Mouse (Mus musculus) embryonic fibroblast, embryonic 13.5 days (primary cell): ENCODE measurements at regions not wholly inside any gene's neighbourhood (a gene's known extent, or its start where the extent isn't known, plus 50 kb on each side); places are given as distances from the start of the nearest gene placed in this dataset.

Experiments used
- H3K27ac ChIP-seq: 2 replicates; pipeline ENCODE4 v1.5.1; 2012; ENCODE audit warnings: low read length, control low read depth, inconsistent platforms; ENCODE audit not compliant: insufficient read depth
- H3K4me1 ChIP-seq: 2 replicates; pipeline ENCODE4 v1.6.1; 2011; ENCODE audit warnings: low read length; ENCODE audit not compliant: control insufficient read depth, insufficient read depth
- H3K4me3 ChIP-seq: 2 replicates; pipeline ENCODE4 v1.5.1; 2011; ENCODE audit warnings: mild to moderate bottlenecking, control low read depth, low read length; ENCODE audit not compliant: insufficient read depth
- CTCF ChIP-seq: IDR thresholded peaks from 2 replicates; pipeline ENCODE4 v1.5.1; 2011; ENCODE audit warnings: mild to moderate bottlenecking, control low read depth, low read length, moderate library complexity, borderline replicate concordance; ENCODE audit not compliant: insufficient read depth
- POLR2A ChIP-seq: IDR thresholded peaks from 2 replicates; pipeline ENCODE4 v1.6.1; 2011; ENCODE audit warnings: low read depth, mild to moderate bottlenecking, control low read depth, low read length, moderate library complexity

- TF ChIP-seq CTCF (no peak), POLR2A (no peak)
- Histone ChIP-seq H3K4me3 (no peak overlapping the region), H3K27ac (no peak overlapping the region), H3K4me1 (no peaks in the 10 kb centered on the region)
These were observed 1410.9 kb upstream of the Slc10a2 start for GRCm38 (mm10) chr8:6515882-6516682.

- Histone ChIP-seq H3K27ac (no peak overlapping the region), H3K4me1 (no peaks in the 10 kb centered on the region), H3K4me3 (no peak overlapping the region)
- no peak for TF ChIP-seq CTCF
- no peak for TF ChIP-seq POLR2A
These were observed 1387.3 kb upstream of the Slc10a2 start for GRCm38 (mm10) chr8:6492453-6492852.

- Histone ChIP-seq H3K4me1 (no peaks in the 10 kb centered on the region), H3K27ac (no peak overlapping the region), H3K4me3 (no peak overlapping the region)
- TF ChIP-seq POLR2A (no peak), CTCF (no peak)
These were observed 1376.8 kb upstream of the Slc10a2 start for GRCm38 (mm10) chr8:6481966-6482365.

GRCm38 (mm10) chr8:6471089-6471488, 1365.9 kb upstream of the Slc10a2 start:
- Histone ChIP-seq H3K4me1 (no peaks in the 10 kb centered on the region), H3K4me3 (no peak overlapping the region), H3K27ac (no peak overlapping the region)
- no peak for TF ChIP-seq POLR2A
- TF ChIP-seq CTCF = no peak

- H3K27ac ChIP-seq = no peak overlapping the region
- no peaks in the 10 kb centered on the region for H3K4me1 ChIP-seq
- H3K4me3 ChIP-seq = no peak overlapping the region
- TF ChIP-seq POLR2A (no peak), CTCF (no peak)
These were observed 1351.5 kb upstream of the Slc10a2 start for GRCm38 (mm10) chr8:6456553-6457180.

GRCm38 (mm10) chr8:6448301-6448700, 1343.2 kb upstream of the Slc10a2 start:
- Histone ChIP-seq H3K4me1 (no peaks in the 10 kb centered on the region), H3K4me3 (no peak overlapping the region), H3K27ac (no peak overlapping the region)
- no peak for TF ChIP-seq CTCF
- no peak for TF ChIP-seq POLR2A

GRCm38 (mm10) chr8:6439069-6439468, 1333.9 kb upstream of the Slc10a2 start:
- Histone ChIP-seq H3K4me1 (no peaks in the 10 kb centered on the region), H3K4me3 (no peak overlapping the region), H3K27ac (no peak overlapping the region)
- no peak for TF ChIP-seq POLR2A
- TF ChIP-seq CTCF = no peak
